Mouse (Mus musculus) ES-E14 (cell line): ENCODE measurements around the gene Osr1. TPM values are rescaled to one million over a fixed set of nuclear protein-coding genes. Genes with fewer than 3 reads are reported as not detected.

Experiments
- DNase-seq: peaks from one replicate; pipeline ENCODE4 v3.0.0-alpha.2; 2013; ENCODE audit warnings: low read depth, low spot score
- H3K27ac ChIP-seq: 2 replicates; pipeline ENCODE4 v1.5.1; 2012; ENCODE audit warnings: low read depth, mild to moderate bottlenecking, low read length, moderate library complexity, mixed read lengths; ENCODE audit not compliant: poor library complexity, insufficient read depth, severe bottlenecking
- H3K36me3 ChIP-seq: 2 replicates; pipeline ENCODE4 v1.6.1; 2012; ENCODE audit warnings: mild to moderate bottlenecking, low read length, moderate library complexity, mixed read lengths; ENCODE audit not compliant: control insufficient read depth, poor library complexity, insufficient read depth, severe bottlenecking
- H3K4me1 ChIP-seq, 2 experiments: fragments of 150-350 bp in 1 of 2; sonication (generic) in 1 of 2; 2 replicates each; pipeline ENCODE4 v1.6.1; 2012; ENCODE audit warnings: low read length in 2 of 2, mild to moderate bottlenecking in 1 of 2, mixed read lengths in 1 of 2; ENCODE audit not compliant: control insufficient read depth in 2 of 2, insufficient read depth in 2 of 2, poor library complexity in 1 of 2
- H3K4me3 ChIP-seq, 2 experiments: fragments of 150-350 bp in 1 of 2; sonication (generic) in 1 of 2; 2 replicates each; pipeline ENCODE4 v1.5.1; 2012; ENCODE audit warnings: low read length in 2 of 2, low read depth in 1 of 2, mild to moderate bottlenecking in 1 of 2, mixed read lengths in 1 of 2; ENCODE audit not compliant: insufficient read depth in 1 of 2, poor library complexity in 1 of 2, severe bottlenecking in 1 of 2
- H3K9ac ChIP-seq: 2 replicates; pipeline ENCODE4 v1.6.1; 2012; ENCODE audit warnings: low read depth, mild to moderate bottlenecking, low read length, mixed read lengths; ENCODE audit not compliant: poor library complexity, insufficient read depth, severe bottlenecking
- H3K9me3 ChIP-seq: fragments of 150-350 bp; sonication (generic); 2 replicates; pipeline ENCODE4 v1.6.1; 2012; ENCODE audit warnings: low read depth, mild to moderate bottlenecking, low read length; ENCODE audit not compliant: control insufficient read depth, insufficient read depth
- CHD2 ChIP-seq: IDR thresholded peaks from 2 replicates; pipeline ENCODE4 v1.6.1; 2014; ENCODE audit warnings: mild to moderate bottlenecking, low read depth, low read length, inconsistent platforms
- HCFC1 ChIP-seq: IDR thresholded peaks from 2 replicates; pipeline ENCODE4 v1.6.1; 2012; ENCODE audit warnings: low read length, inconsistent platforms, borderline replicate concordance; ENCODE audit not compliant: insufficient read depth
- MAFK ChIP-seq: IDR thresholded peaks from 2 replicates; pipeline ENCODE4 v1.6.1; 2014; ENCODE audit warnings: mild to moderate bottlenecking, low read depth, low read length, inconsistent platforms; ENCODE audit not compliant: insufficient read depth
- ZC3H11A ChIP-seq: IDR thresholded peaks from 2 replicates; pipeline ENCODE4 v1.6.1; 2012; ENCODE audit warnings: low read depth, mild to moderate bottlenecking, inconsistent platforms, low read length, borderline replicate concordance
- ZNF384 ChIP-seq: IDR thresholded peaks from 2 replicates; pipeline ENCODE4 v1.6.1; 2012; ENCODE audit warnings: low read depth, low read length, inconsistent platforms
- in situ Hi-C, 2 experiments: fragments of 600-800 bp; cut with MboI; formaldehyde crosslinking; loops; one replicate each; pipeline ENCODE4 v1.15.1; 2025; ENCODE audit warnings: low sequenced_read_pairs in 2 of 2, inconsistent platforms in 1 of 2; ENCODE audit not compliant: unreplicated experiment in 2 of 2
- total RNA-seq: library from RNA; depleted of rRNA; stranded (reverse); fragments of 300-350 nt; gene quantifications from 2 replicates; pipeline ENCODE4 v1.2.3, GENCODE M21; 2012; rRNA removed

Osr1 gene
- 0.09 TPM in 1 of 2 replicates, not detected in the other for total RNA-seq

- Histone ChIP-seq H3K9me3 (no peaks in the 10 kb centered on the region), H3K4me1 (no peaks in the 10 kb centered on the region), H3K36me3 (no peaks in the 10 kb centered on the region), H3K4me3 (no peak within 1 kb of the TSS; a peak in 1 of 4 replicates), H3K27ac (no peak within 1 kb of the TSS), H3K9ac (no peak within 1 kb of the TSS)
- in situ Hi-C loops, result loop anchor here (10.0 to 25.0 kb wide), 2 partner anchors 508 to 515 kb away; no protein-coding TSS in a partner anchor
- DNase-seq, result no peak
- TF ChIP-seq ZC3H11A (no peak), CHD2 (no peak), HCFC1 (no peak), ZNF384 (no peak), MAFK (no peak)
Measured at GRCm38 (mm10) chr12:9569971-9570370, at the start of gene Osr1. Gene Osr1 (plus strand): TSS chr12:9570116.

DNA sequence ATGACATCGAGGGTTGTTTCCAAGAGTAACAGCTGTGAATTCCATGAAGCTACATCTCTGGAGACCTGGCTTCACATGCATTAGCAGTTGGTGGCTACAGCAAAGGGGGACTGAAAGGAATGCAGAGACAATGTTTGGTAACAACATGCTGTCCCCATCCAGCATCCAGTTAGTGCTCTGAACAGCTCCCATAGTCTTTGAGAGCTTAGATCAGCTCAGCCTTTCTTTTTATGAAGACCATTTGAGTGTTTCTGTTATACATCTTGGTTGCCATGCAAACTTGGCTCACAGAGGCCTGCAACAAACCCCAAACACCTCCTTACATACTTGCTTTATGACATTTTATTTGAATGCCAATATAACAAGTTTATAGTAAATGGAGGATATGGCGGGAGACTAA, 19.6 kb upstream of the Osr1 start:
- no peak for TF ChIP-seq HCFC1
- no peak for TF ChIP-seq ZC3H11A
- no peak for TF ChIP-seq CHD2
- no peak for TF ChIP-seq ZNF384
- TF ChIP-seq MAFK, result no peak
- Histone ChIP-seq H3K9ac (no peak overlapping the region), H3K4me3 (no peak overlapping the region), H3K36me3 (no peaks in the 10 kb centered on the region), H3K27ac (no peak overlapping the region), H3K4me1 (no peaks in the 10 kb centered on the region), H3K9me3 (no peaks in the 10 kb centered on the region)
- no peak for DNase-seq
- in situ Hi-C loops, result loop anchor here in 1 of 2 experiments (25.0 kb wide), 1 partner anchor 488 kb away; no protein-coding TSS in a partner anchor

DNA sequence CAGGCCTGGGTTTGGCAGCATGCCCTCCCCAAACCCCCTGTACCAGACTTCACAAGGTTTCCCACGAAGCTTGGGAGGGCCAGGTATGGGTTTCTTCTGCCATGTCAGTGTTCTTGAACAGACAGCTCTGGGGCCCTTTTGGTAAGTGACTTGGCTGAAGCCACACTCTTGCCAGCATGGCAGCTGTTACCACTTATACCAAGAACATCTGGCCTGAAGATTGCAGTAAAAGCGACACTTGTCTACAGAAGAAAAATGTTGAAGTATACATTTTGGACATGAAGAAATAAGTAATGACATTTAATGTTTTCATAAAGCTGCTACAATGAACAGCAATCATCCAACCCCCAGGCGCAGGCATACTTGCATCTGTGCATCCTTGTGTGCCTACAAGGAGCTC, 5.0 kb upstream of the Osr1 start:
- TF ChIP-seq CHD2 (no peak), ZC3H11A (no peak), HCFC1 (no peak), MAFK (no peak), ZNF384 (no peak)
- no peak for DNase-seq

GRCm38 (mm10) chr12:9570496-9570995, 630 bp downstream of the Osr1 start:
- TF ChIP-seq ZNF384, result no peak
- TF ChIP-seq ZC3H11A, result no peak
- no peak for TF ChIP-seq MAFK
- no peak for TF ChIP-seq CHD2
- no peak for TF ChIP-seq HCFC1
- in situ Hi-C loops, result loop anchor here (10.0 to 25.0 kb wide), 2 partner anchors 508 to 516 kb away; no protein-coding TSS in a partner anchor
- H3K36me3 ChIP-seq, result no peaks in the 10 kb centered on the region
- H3K4me3 ChIP-seq, result no peak overlapping the region
- no peaks in the 10 kb centered on the region for H3K9me3 ChIP-seq
- H3K9ac ChIP-seq, result no peak overlapping the region
- H3K4me1 ChIP-seq, result no peaks in the 10 kb centered on the region
- H3K27ac ChIP-seq, result no peak overlapping the region
- DNase-seq, result no peak

More for the DNA sequence above, 5.0 kb upstream of the Osr1 start:
- Histone ChIP-seq H3K9ac (no peak overlapping the region), H3K27ac (no peak overlapping the region), H3K9me3 (no peaks in the 10 kb centered on the region), H3K4me1 (no peaks in the 10 kb centered on the region), H3K4me3 (no peak overlapping the region), H3K36me3 (no peaks in the 10 kb centered on the region)
- in situ Hi-C loops, result loop anchor here in 1 of 2 experiments (25.0 kb wide), 1 partner anchor 503 kb away; no protein-coding TSS in a partner anchor
